Mouse (Mus musculus) neural tube, embryonic 15.5 days (tissue): ENCODE data around the gene Pdyn. TPM values are rescaled to one million over a fixed set of nuclear protein-coding genes. Genes with fewer than 3 reads are reported as not detected.
A peak's percentile ranks its signal among the peaks of the same experiment; 100 is the strongest.

Source experiments
- ATAC-seq: fragments of 200-750 bp; cut with Nextera tagmentation; 2 replicates; pipeline ENCODE4 v1.8.0; 2017; ENCODE audit warnings: mild to moderate bottlenecking, moderate TSS enrichment, moderate library complexity; ENCODE audit not compliant: low FRiP score
- H3K27ac ChIP-seq: fragments of 300-500 bp; sonication (generic); replicated peaks from 2 replicates; pipeline ENCODE4 v1.5.1; 2015; ENCODE audit warnings: mild to moderate bottlenecking, inconsistent platforms
- H3K27me3 ChIP-seq: fragments of 300-500 bp; sonication (generic); replicated peaks from 2 replicates; pipeline ENCODE4 v1.6.1; 2015; ENCODE audit warnings: inconsistent platforms
- H3K36me3 ChIP-seq: fragments of 300-500 bp; sonication (generic); 2 replicates; pipeline ENCODE4 v1.6.1; 2015; ENCODE audit warnings: inconsistent platforms
- H3K4me1 ChIP-seq: fragments of 300-500 bp; sonication (generic); 2 replicates; pipeline ENCODE4 v1.6.1; 2015; ENCODE audit warnings: inconsistent platforms
- H3K4me2 ChIP-seq: fragments of 300-500 bp; sonication (generic); 2 replicates; pipeline ENCODE4 v1.6.1; 2015; ENCODE audit warnings: inconsistent platforms, mild to moderate bottlenecking, moderate library complexity
- H3K4me3 ChIP-seq: fragments of 300-500 bp; sonication (generic); replicated peaks from 2 replicates; pipeline ENCODE4 v1.5.1; 2015; ENCODE audit warnings: mild to moderate bottlenecking, inconsistent platforms
- H3K9ac ChIP-seq: fragments of 300-500 bp; sonication (generic); replicated peaks from 2 replicates; pipeline ENCODE4 v1.6.1; 2015; ENCODE audit warnings: mild to moderate bottlenecking, inconsistent platforms
- H3K9me3 ChIP-seq: fragments of 300-500 bp; sonication (generic); replicated peaks from 2 replicates; pipeline ENCODE4 v1.6.1; 2016; ENCODE audit warnings: inconsistent platforms
- WGBS: fragments of 180-500 bp; shearing (Covaris S2); methylation state at CpG from one replicate; pipeline ENCODE4 v1.1.7; 2015; ENCODE audit warnings: mixed read lengths; 5-methylcytosine and 5-hydroxymethylcytosine counted together
- polyA plus RNA-seq: library from polyadenylated mRNA; unstranded; fragments of >200 nt; fragmentation: Nextera tagmentation; extraction: Ambion mirVana; gene quantifications from 2 replicates; pipeline ENCODE4 v1.2.1, GENCODE M21; 2015

Pdyn gene
- polyA plus RNA-seq, 1 experiment from 2014 or later = 43.9 TPM

- H3K9me3 ChIP-seq = no peaks in the 10 kb centered on the region
- ATAC-seq = 0 out of 2 replicates have a peak, but pooled peaks have one; percentile 38
- no peak overlapping the region for H3K4me2 ChIP-seq
- no peak overlapping the region for H3K4me3 ChIP-seq
- no peaks in the 10 kb centered on the region for H3K4me1 ChIP-seq
- H3K27ac ChIP-seq = no peak overlapping the region
- H3K27me3 ChIP-seq = no peaks in the 10 kb centered on the region
- H3K9ac ChIP-seq = no peak overlapping the region
- H3K36me3 ChIP-seq = no peaks in the 10 kb centered on the region
- 58% methylated on average over 10 of the region's 10 CpGs for WGBS
Measured at GRCm38 (mm10) chr2:129686908-129687307, 12.7 kb downstream of the Pdyn start.

DNA sequence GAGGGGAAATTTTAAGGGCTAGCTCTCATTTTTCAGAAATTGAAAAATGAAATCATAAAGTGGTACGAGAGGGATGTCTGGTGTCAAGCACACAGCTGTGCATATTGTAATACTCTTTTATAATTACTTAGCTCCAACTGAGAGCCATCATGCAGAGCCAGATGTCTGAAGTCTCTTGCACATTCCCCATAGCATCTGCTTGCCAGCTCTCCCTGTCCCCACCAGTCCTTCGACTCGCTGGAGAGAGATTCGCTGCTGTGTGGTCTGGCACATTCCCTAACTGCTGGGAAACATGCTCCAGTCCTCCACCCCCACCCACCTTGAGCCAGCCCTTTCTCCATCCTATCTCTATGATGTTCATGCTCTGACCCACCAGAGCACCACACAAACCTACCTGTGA lies 15.6 kb downstream of the Pdyn start:
- Histone ChIP-seq H3K36me3 (no peaks in the 10 kb centered on the region), H3K27ac (no peak overlapping the region), H3K4me2 (no peak overlapping the region), H3K4me3 (no peak overlapping the region), H3K9ac (no peak overlapping the region), H3K9me3 (no peaks in the 10 kb centered on the region), H3K4me1 (no peaks in the 10 kb centered on the region), H3K27me3 (no peaks in the 10 kb centered on the region)
- ATAC-seq = 0 out of 2 replicates have a peak, but pooled peaks have one; percentile 22
- 65% methylated on average over 4 of the region's 4 CpGs for WGBS

GRCm38 (mm10) chr2:129680236-129680635 lies 19.4 kb downstream of the Pdyn start:
- ATAC-seq = no peak
- no peaks in the 10 kb centered on the region for H3K36me3 ChIP-seq
- H3K9me3 ChIP-seq = no peaks in the 10 kb centered on the region
- no peak overlapping the region for H3K27ac ChIP-seq
- WGBS = 88% methylated on average over 3 of the region's 3 CpGs
- H3K9ac ChIP-seq = no peak overlapping the region
- H3K4me2 ChIP-seq = no peak overlapping the region
- no peak overlapping the region for H3K4me3 ChIP-seq
- no peaks in the 10 kb centered on the region for H3K27me3 ChIP-seq
- H3K4me1 ChIP-seq = peaks cover 3% of the 10 kb centered on the region; the same call in 1 of the 2 replicates

DNA sequence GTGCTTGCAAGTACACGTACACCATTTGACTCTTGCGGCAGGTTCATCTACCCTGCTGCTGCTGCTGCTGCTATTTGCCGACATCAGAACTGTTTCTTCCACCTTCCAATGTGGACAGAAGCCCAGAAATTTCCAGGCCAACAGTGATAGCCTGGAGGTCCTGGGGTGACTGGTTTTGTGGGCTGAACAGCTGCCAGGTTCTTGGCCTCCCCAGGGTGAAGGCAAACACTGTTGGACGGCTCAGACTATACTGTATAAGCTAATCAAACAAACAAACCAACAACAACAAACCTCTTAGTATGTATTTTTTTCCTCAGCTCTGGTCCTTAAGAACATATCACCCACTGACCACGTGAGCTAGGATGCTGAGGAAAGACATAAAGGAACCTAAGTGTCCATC lies 20.6 kb downstream of the Pdyn start:
- Histone ChIP-seq H3K4me3 (no peak overlapping the region), H3K4me2 (no peak overlapping the region), H3K9ac (no peak overlapping the region), H3K27ac (no peak overlapping the region), H3K27me3 (no peaks in the 10 kb centered on the region), H3K4me1 (peaks cover 3% of the 10 kb centered on the region; the same call in 1 of the 2 replicates), H3K36me3 (no peaks in the 10 kb centered on the region), H3K9me3 (no peaks in the 10 kb centered on the region)
- ATAC-seq = no peak
- WGBS = 83% methylated on average over 5 of the region's 5 CpGs

DNA sequence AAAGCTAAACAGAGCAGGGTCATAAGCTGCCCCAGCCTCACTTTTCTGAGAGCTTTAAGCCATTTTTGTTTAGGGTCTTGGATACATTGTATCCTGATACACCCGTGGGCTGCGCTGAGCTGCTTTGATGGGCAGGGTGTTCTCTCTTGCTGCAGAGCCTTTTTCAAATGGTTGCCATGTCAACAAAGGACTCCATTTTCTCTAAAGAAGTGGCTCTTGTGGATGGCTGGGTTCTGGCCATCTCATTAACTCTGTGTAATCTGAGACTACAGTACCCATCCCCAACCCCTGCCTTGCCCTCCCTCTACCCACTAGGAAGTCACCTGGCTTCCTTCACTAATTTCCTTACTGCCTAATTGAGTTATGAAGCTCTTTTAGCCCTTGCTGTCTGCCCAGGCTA lies 22.0 kb downstream of the Pdyn start:
- Histone ChIP-seq H3K27ac (no peak overlapping the region), H3K9me3 (no peaks in the 10 kb centered on the region), H3K4me1 (peaks cover 3% of the 10 kb centered on the region; the same call in 1 of the 2 replicates), H3K4me2 (no peak overlapping the region), H3K4me3 (no peak overlapping the region), H3K27me3 (no peaks in the 10 kb centered on the region), H3K9ac (no peak overlapping the region), H3K36me3 (no peaks in the 10 kb centered on the region)
- no peak for ATAC-seq
- 28% methylated on average over 2 of the region's 2 CpGs for WGBS

DNA sequence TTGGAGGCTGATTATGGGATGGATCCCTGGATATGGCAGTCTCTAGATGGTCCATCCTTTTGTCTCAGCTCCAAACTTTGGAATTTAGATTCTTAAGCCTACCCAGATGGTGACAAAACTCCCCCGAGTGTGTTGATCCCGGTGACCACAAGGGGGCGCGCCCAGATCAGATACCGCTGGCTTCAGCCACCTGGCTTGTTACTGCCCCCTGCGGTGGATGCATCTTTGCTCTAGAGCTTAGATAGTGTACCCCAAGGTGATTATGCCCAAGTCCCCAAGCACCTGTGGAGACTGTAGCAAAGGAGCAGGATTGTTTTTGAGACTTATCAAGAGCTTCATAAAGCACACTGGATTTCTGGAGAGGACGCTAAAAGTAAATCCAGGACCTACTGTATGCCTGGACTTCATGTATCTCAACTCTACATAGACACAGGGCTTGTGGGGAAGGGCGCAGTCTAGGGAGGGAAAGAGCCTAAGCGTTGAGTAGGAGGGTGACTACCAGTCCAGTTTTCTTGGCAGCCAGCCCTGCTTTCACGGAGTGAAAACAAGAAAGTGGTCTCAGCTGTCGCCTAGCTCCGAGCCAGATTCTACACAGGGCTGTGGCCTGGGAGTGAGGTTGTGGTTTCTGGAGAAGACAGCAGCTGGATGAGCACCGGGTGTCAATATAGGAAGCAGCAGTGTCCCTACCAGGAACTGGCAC lies 24.6 kb downstream of the Pdyn start:
- H3K4me2 ChIP-seq = no peak overlapping the region
- peaks cover 3% of the 10 kb centered on the region; the same call in 1 of the 2 replicates for H3K4me1 ChIP-seq
- H3K36me3 ChIP-seq = no peaks in the 10 kb centered on the region
- H3K4me3 ChIP-seq = no peak overlapping the region
- no peaks in the 10 kb centered on the region for H3K9me3 ChIP-seq
- WGBS = 30% methylated on average over 13 of the region's 13 CpGs
- no peak overlapping the region for H3K27ac ChIP-seq
- ATAC-seq = no peak
- 0 out of 2 replicates have a peak, but pooled peaks cover 3% of the 10 kb centered on the region for H3K27me3 ChIP-seq
- H3K9ac ChIP-seq = no peak overlapping the region

DNA sequence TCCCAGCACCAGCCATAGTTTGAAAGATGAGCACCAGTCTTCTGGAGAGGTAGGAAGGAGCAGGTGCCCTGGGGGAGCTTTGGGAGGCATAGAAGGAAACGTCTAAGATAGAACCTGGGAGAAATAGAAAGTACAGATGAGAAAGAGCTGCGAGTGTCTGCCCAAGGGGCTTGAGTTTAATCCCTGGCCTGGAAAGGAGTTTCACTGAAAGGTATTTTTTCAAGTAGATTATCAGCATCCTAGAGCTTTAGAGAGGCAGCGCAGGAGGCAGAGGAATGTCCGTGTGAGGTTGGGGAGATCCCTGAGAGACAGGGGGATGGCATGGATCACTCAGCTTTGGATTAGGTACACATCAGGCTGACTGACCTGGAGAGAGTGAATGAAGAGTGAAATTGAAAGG lies 27.7 kb downstream of the Pdyn start:
- no peak overlapping the region for H3K4me2 ChIP-seq
- H3K27me3 ChIP-seq = 0 out of 2 replicates have a peak, but pooled peaks cover 3% of the 10 kb centered on the region
- no peak for ATAC-seq
- no peak overlapping the region for H3K27ac ChIP-seq
- WGBS = 88% methylated on average over 4 of the region's 4 CpGs
- H3K36me3 ChIP-seq = no peaks in the 10 kb centered on the region
- H3K9me3 ChIP-seq = no peaks in the 10 kb centered on the region
- no peak overlapping the region for H3K4me3 ChIP-seq
- no peaks in the 10 kb centered on the region for H3K4me1 ChIP-seq
- H3K9ac ChIP-seq = no peak overlapping the region

DNA sequence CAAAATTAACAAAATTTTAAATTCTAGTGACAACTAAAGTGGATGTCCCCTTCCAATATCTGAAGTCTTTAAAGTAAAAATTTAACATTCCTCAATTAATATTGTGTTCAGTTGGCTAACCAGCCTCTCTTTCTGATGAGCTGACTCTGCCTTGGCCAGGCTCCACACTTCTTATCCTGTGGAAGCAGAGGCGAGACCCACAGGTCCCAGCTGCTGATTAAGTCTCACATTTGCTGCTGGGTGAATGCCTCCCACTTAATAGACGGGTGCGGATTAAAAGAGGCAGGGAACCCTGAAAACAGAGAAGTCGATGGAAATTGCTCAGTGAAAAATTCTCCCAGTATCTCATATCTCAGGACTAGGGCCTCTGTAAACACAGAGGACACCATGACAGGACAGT lies 37.2 kb downstream of the Pdyn start:
- 84% methylated on average over 4 of the region's 4 CpGs for WGBS
- H3K4me2 ChIP-seq = no peak overlapping the region
- no peaks in the 10 kb centered on the region for H3K9me3 ChIP-seq
- no peak overlapping the region for H3K27ac ChIP-seq
- H3K4me3 ChIP-seq = no peak overlapping the region
- no peaks in the 10 kb centered on the region for H3K27me3 ChIP-seq
- no peak overlapping the region for H3K9ac ChIP-seq
- H3K4me1 ChIP-seq = no peaks in the 10 kb centered on the region
- ATAC-seq = no peak
- no peaks in the 10 kb centered on the region for H3K36me3 ChIP-seq

- Histone ChIP-seq H3K9me3 (no peaks in the 10 kb centered on the region), H3K9ac (no peak overlapping the region), H3K36me3 (no peaks in the 10 kb centered on the region), H3K27me3 (no peaks in the 10 kb centered on the region), H3K4me1 (no peaks in the 10 kb centered on the region), H3K27ac (no peak overlapping the region), H3K4me3 (no peak overlapping the region), H3K4me2 (no peak overlapping the region)
- 75% methylated on average over 6 of the region's 6 CpGs for WGBS
- no peak for ATAC-seq
Measured at GRCm38 (mm10) chr2:129660020-129660419, 39.6 kb downstream of the Pdyn start.

GRCm38 (mm10) chr2:129658796-129659195 lies 40.8 kb downstream of the Pdyn start:
- no peak overlapping the region for H3K9ac ChIP-seq
- H3K36me3 ChIP-seq = no peaks in the 10 kb centered on the region
- H3K27ac ChIP-seq = no peak overlapping the region
- no peak for ATAC-seq
- H3K4me1 ChIP-seq = no peaks in the 10 kb centered on the region
- no peak overlapping the region for H3K4me2 ChIP-seq
- H3K9me3 ChIP-seq = no peaks in the 10 kb centered on the region
- no peaks in the 10 kb centered on the region for H3K27me3 ChIP-seq
- H3K4me3 ChIP-seq = no peak overlapping the region
- WGBS = 94% methylated on average over 4 of the region's 4 CpGs

DNA sequence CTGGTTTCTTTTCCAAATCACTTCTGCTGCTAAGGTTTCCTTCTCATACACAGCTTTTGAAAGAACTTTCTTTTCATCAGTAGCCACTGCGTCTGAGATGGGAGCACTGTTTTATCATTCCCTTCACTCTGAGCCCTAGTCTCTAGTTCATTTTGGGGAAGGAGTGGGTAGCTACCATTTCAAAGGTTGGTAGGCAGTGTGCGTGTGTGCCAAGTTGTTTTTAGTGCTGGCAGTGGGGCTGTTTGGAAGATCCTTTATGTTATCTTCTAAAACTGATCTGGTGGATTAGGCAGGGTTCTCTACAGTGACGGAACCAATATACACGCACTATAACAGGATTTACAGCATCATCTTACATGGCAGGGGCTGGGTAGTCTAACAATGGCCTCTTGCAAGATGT lies 44.6 kb downstream of the Pdyn start:
- no peak overlapping the region for H3K27ac ChIP-seq
- H3K27me3 ChIP-seq = no peaks in the 10 kb centered on the region
- H3K4me3 ChIP-seq = no peak overlapping the region
- H3K9ac ChIP-seq = no peak overlapping the region
- no peak overlapping the region for H3K4me2 ChIP-seq
- ATAC-seq = no peak
- H3K36me3 ChIP-seq = no peaks in the 10 kb centered on the region
- WGBS = 90% methylated on average over 4 of the region's 4 CpGs
- H3K9me3 ChIP-seq = no peaks in the 10 kb centered on the region
- no peaks in the 10 kb centered on the region for H3K4me1 ChIP-seq

DNA sequence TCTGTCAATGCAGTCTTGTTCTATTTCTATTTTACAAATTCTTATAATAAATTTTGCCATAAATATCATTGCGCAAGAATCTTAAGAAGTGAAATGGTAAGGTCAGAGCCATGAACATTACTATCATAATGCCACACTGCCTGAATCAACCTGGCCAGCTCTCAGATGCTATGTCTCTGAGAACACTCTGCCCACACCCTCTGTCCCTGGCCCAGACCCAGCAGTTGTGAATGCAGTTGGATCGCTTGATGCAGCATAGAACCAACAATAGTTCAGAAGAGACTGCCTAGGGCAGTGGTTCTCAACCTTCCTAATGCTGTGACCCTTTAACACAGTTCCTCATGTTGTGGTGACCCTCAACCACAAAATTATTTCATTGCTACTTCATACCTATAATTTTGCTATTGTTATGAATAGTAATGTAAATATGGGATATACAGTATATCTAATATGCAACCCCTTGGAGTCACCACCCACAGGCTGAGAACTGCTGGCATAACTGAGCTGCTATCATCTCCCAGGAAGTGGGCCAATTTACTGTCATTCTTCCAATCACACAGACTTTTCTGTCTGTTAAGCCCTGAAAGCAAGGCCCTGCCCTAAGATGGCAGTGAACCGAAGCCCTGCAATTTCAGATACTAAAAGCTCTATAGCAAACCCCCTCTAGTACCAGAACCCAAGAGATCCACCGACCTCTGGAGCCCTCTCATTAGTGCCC lies 45.3 kb downstream of the Pdyn start:
- Histone ChIP-seq H3K27ac (no peak overlapping the region), H3K9ac (no peak overlapping the region), H3K4me3 (no peak overlapping the region), H3K36me3 (no peaks in the 10 kb centered on the region), H3K4me1 (no peaks in the 10 kb centered on the region), H3K27me3 (no peaks in the 10 kb centered on the region), H3K9me3 (no peaks in the 10 kb centered on the region), H3K4me2 (no peak overlapping the region)
- 87% methylated on average over 4 of the region's 4 CpGs for WGBS
- no peak for ATAC-seq
